Mouse (Mus musculus) small intestine, adult 2 months (tissue): ENCODE measurements around the gene Sos2.

ENCODE experiments used
- CTCF ChIP-seq: fragments of 200-500 bp; IDR thresholded peaks from 2 replicates; pipeline ENCODE4 v1.5.1; 2012; ENCODE audit warnings: low read depth, mild to moderate bottlenecking, control low read depth, inconsistent platforms, low read length, moderate library complexity, mixed read lengths; ENCODE audit not compliant: insufficient replicate concordance, insufficient read length; ENCODE audit errors: extremely low read depth
- POLR2A ChIP-seq: fragments of 200-500 bp; IDR thresholded peaks from 2 replicates; pipeline ENCODE4 v1.6.1; 2012; ENCODE audit warnings: low read depth, mild to moderate bottlenecking, control low read depth, inconsistent platforms, low read length, moderate library complexity

GRCm38 (mm10) chr12:69649511-69649910, 32.1 kb downstream of the Sos2 start:
- TF ChIP-seq CTCF = no peak
- no peak for TF ChIP-seq POLR2A
